Mouse (Mus musculus): Measurements from ENCODE around the gene Nppc. TPM values are rescaled to one million over a fixed set of nuclear protein-coding genes. Genes with fewer than 3 reads are reported as not detected.

Nppc gene
- polyA plus RNA-seq, 1 experiment from 2014 or later, result 13.4 TPM

DNA sequence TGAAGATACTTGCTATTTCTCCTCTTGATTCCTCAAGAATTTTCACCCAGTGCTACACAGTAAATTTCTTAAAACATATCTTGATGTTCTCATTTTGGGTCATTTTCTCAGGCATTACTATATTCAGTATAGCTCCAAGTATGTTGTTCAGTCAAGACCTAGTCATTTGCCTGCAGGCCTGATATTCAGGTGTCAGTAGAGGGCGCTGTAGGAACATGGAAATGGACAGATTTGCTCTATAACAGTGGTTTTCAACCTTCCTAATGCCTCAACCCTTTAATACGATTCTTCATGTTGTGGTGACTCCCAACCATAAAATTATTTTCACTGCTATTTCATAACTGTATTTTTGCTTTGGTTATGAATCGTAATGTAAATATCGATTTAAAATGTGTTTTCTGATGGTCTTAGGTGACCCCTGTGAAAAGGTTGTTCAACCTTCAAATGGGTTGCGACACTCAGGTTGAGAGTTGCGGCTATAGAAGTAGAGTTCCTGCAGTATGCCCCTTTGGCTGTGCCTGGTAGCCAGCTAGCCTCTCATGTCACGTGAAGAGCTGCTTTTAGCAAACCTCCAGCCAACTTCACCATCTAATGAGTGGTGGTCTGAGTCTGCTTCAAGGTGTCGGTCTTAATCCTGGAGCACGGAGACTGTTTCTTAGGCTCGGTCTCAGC lies 51.8 kb downstream of the Nppc start:
- no peak overlapping the region for H3K9ac ChIP-seq (replicated peaks; ENCODE audit: low read depth, low read length)
- WGBS, result 60% methylated on average over 10 of the region's 10 CpGs
- no peaks in the 10 kb centered on the region for H3K36me3 ChIP-seq (ENCODE audit: control insufficient read depth, insufficient read depth, low read length)
- no peaks in the 10 kb centered on the region for H3K27me3 ChIP-seq (ENCODE audit: control insufficient read depth, insufficient read depth, low read length)
- H3K4me2 ChIP-seq (ENCODE audit: low read depth, low read length), result no peak overlapping the region
- ATAC-seq (ENCODE audit: low read depth), result peak; percentile 68; the same call in 1 of the 2 replicates
- H3K4me3 ChIP-seq (ENCODE audit: low read depth, low read length), result no peak overlapping the region
- no peak overlapping the region for H3K27ac ChIP-seq (ENCODE audit: low read depth, low read length)
- peaks cover 3% of the 10 kb centered on the region; the same call in 1 of the 2 replicates for H3K4me1 ChIP-seq (ENCODE audit: control insufficient read depth, insufficient read depth, low read length)
- H3K9me3 ChIP-seq (ENCODE audit: control insufficient read depth, low read length), result no peaks in the 10 kb centered on the region

Small RNA genes lying within 50 kb of the gene (microRNA-seq; reads per million reads assigned to microRNA genes)
- not detected for gene Gm22955

Other genes with a start within 250 kb of the Nppc start
- not detected in 2 replicates for gene Nmur1, start 244.3 kb downstream of the Nppc start, polyA plus RNA-seq (2014; fragmentation: Nextera tagmentation; extraction: Ambion mirVana)
- not detected in 2 replicates for gene Tex44, start 244.2 kb downstream of the Nppc start, polyA plus RNA-seq (2014; fragmentation: Nextera tagmentation; extraction: Ambion mirVana)
- 1,651 and 1,970 TPM in 2 replicates for gene Ptma, start 143.8 kb downstream of the Nppc start, polyA plus RNA-seq (2014; fragmentation: Nextera tagmentation; extraction: Ambion mirVana)
- gene Pde6d, start 87.9 kb downstream of the Nppc start, polyA plus RNA-seq (2014; fragmentation: Nextera tagmentation; extraction: Ambion mirVana), result 92.9 and 97.4 TPM in 2 replicates
- 52.1 and 55.7 TPM in 2 replicates for gene Cops7b, start 87.7 kb downstream of the Nppc start, polyA plus RNA-seq (2014; fragmentation: Nextera tagmentation; extraction: Ambion mirVana)
- gene Dis3l2, start 33.2 kb upstream of the Nppc start, polyA plus RNA-seq (2014; fragmentation: Nextera tagmentation; extraction: Ambion mirVana), result 37.3 and 39.1 TPM in 2 replicates